Comparison of ENCODE assay signal across 24 mouse cellular contexts in genomic region chr12:91752711-91753110, GRCm38 (mm10). TPM values are rescaled to one million over a fixed set of nuclear protein-coding genes. Genes with fewer than 3 reads are reported as not detected.
DNase-seq lines count a peak whose midpoint lies in the region; ATAC-seq and TF ChIP-seq lines count a peak whose summit lies in the region.
"Had no signal": no experiment of that assay in that cellular context is flagged by ENCODE, and none has a peak within 500 bp of the region (broad histone marks: within the 10 kb centered on the region; RNA-seq: fewer than 3 reads in every experiment).

No protein-coding gene starts in this region.

- WGBS in forebrain, embryonic 11.5 days, result 94% methylated on average over 5 of the region's 5 CpGs
- 91% methylated on average over 5 of the region's 5 CpGs for WGBS in forebrain, embryonic 10.5 days
- 78% methylated on average over 5 of the region's 5 CpGs for WGBS in kidney, embryonic 14.5 days
- 83% methylated on average over 5 of the region's 5 CpGs for WGBS in stomach, postnatal 0 days
- WGBS in heart, embryonic 12.5 days, result 83% methylated on average over 5 of the region's 5 CpGs
- 94% methylated on average over 5 of the region's 5 CpGs for WGBS in hindbrain, embryonic 14.5 days

- ATAC-seq in forebrain, embryonic 11.5 days (replicated peaks; ENCODE audit: low FRiP score), result no peak
- ATAC-seq in kidney, embryonic 14.5 days (ENCODE audit: low FRiP score, low TSS enrichment), result no peak
- ATAC-seq in stomach, postnatal 0 days (ENCODE audit: low FRiP score, low TSS enrichment), result 0 out of 2 replicates have a peak, but pooled peaks have one; percentile 38
- no peak for ATAC-seq in heart, embryonic 12.5 days (ENCODE audit: insufficient number of reproducible peaks, low FRiP score)
- ATAC-seq in hindbrain, embryonic 14.5 days (ENCODE audit: low FRiP score), result no peak
- ATAC-seq: CD4-positive, CD25-positive, alpha-beta regulatory T cell, adult 4 months; forebrain, embryonic 14.5 days had no signal

- H3K4me1 ChIP-seq in forebrain, embryonic 11.5 days (replicated peaks; ENCODE audit: control insufficient read depth, insufficient read depth, low read length), result no peaks in the 10 kb centered on the region
- H3K4me1 ChIP-seq in forebrain, embryonic 10.5 days, result peaks cover 16% of the 10 kb centered on the region
- no peaks in the 10 kb centered on the region for H3K4me1 ChIP-seq in kidney, embryonic 14.5 days (ENCODE audit: control insufficient read depth, insufficient read depth, low read length)
- no peaks in the 10 kb centered on the region for H3K4me1 ChIP-seq in stomach, postnatal 0 days (replicated peaks; ENCODE audit: control insufficient read depth, insufficient read depth)
- peaks cover 18% of the 10 kb centered on the region for H3K4me1 ChIP-seq in heart, embryonic 12.5 days (replicated peaks)
- H3K4me1 ChIP-seq in hindbrain, embryonic 14.5 days (replicated peaks; ENCODE audit: control insufficient read depth, insufficient read depth, low read length), result no peaks in the 10 kb centered on the region; the same call in none of the 2 replicates

- H3K4me3 ChIP-seq in forebrain, embryonic 11.5 days (ENCODE audit: low read depth, low read length), result no peak overlapping the region
- H3K4me3 ChIP-seq in forebrain, embryonic 10.5 days, result no peak overlapping the region
- no peak overlapping the region for H3K4me3 ChIP-seq in kidney, embryonic 14.5 days (ENCODE audit: low read length)
- no peak overlapping the region for H3K4me3 ChIP-seq in stomach, postnatal 0 days (ENCODE audit: low read depth, low read length)
- no peak overlapping the region for H3K4me3 ChIP-seq in heart, embryonic 12.5 days
- no peak overlapping the region for H3K4me3 ChIP-seq in hindbrain, embryonic 14.5 days (replicated peaks; ENCODE audit: low read length)
- H3K4me3 ChIP-seq: embryonic facial prominence, embryonic 12.5 days; gastrocnemius, adult 2 months; heart, embryonic 10.5 days; heart, embryonic 15.5 days; hindbrain, embryonic 13.5 days had no signal

- H3K36me3 ChIP-seq in forebrain, embryonic 11.5 days (ENCODE audit: control insufficient read depth, insufficient read depth, low read length), result no peaks in the 10 kb centered on the region
- H3K36me3 ChIP-seq in forebrain, embryonic 10.5 days (replicated peaks), result no peaks in the 10 kb centered on the region; the same call in 1 of the 2 replicates
- H3K36me3 ChIP-seq in kidney, embryonic 14.5 days (ENCODE audit: control insufficient read depth, insufficient read depth, low read length), result no peaks in the 10 kb centered on the region
- H3K36me3 ChIP-seq in stomach, postnatal 0 days (ENCODE audit: control insufficient read depth, insufficient read depth, low read length), result no peaks in the 10 kb centered on the region
- no peaks in the 10 kb centered on the region for H3K36me3 ChIP-seq in heart, embryonic 12.5 days
- no peaks in the 10 kb centered on the region for H3K36me3 ChIP-seq in hindbrain, embryonic 14.5 days (replicated peaks; ENCODE audit: control insufficient read depth, insufficient read depth)
- H3K36me3 ChIP-seq: embryonic facial prominence, embryonic 12.5 days; heart, embryonic 10.5 days; heart, embryonic 15.5 days; hindbrain, embryonic 13.5 days had no signal

- H3K4me2 ChIP-seq in forebrain, embryonic 11.5 days (ENCODE audit: low read depth, low read length, severe bottlenecking), result no peak overlapping the region
- no peak overlapping the region for H3K4me2 ChIP-seq in kidney, embryonic 14.5 days (replicated peaks; ENCODE audit: low read depth, low read length)
- no peak overlapping the region for H3K4me2 ChIP-seq in stomach, postnatal 0 days (replicated peaks; ENCODE audit: low read depth)
- no peak overlapping the region for H3K4me2 ChIP-seq in heart, embryonic 12.5 days
- no peak overlapping the region for H3K4me2 ChIP-seq in hindbrain, embryonic 14.5 days (replicated peaks)
- H3K4me2 ChIP-seq: embryonic facial prominence, embryonic 12.5 days; heart, embryonic 15.5 days; hindbrain, embryonic 13.5 days had no signal

- TF ChIP-seq CTCF in stomach, postnatal 0 days (IDR thresholded peaks at IDR 0.05; ENCODE audit: low read depth), result no peak

- no peaks in the 10 kb centered on the region for H3K9me3 ChIP-seq in forebrain, embryonic 11.5 days (ENCODE audit: control insufficient read depth, low read length)
- no peaks in the 10 kb centered on the region for H3K9me3 ChIP-seq in forebrain, embryonic 10.5 days
- H3K9me3 ChIP-seq in kidney, embryonic 14.5 days (ENCODE audit: control insufficient read depth, low read length), result no peaks in the 10 kb centered on the region
- no peaks in the 10 kb centered on the region for H3K9me3 ChIP-seq in stomach, postnatal 0 days (ENCODE audit: control insufficient read depth, low read length)
- no peaks in the 10 kb centered on the region for H3K9me3 ChIP-seq in heart, embryonic 12.5 days (replicated peaks)
- no peaks in the 10 kb centered on the region for H3K9me3 ChIP-seq in hindbrain, embryonic 14.5 days (ENCODE audit: control insufficient read depth, low read length)
- H3K9me3 ChIP-seq: embryonic facial prominence, embryonic 12.5 days; G1E; heart, embryonic 10.5 days; heart, embryonic 15.5 days; hindbrain, embryonic 13.5 days had no signal

- no peak overlapping the region for H3K27ac ChIP-seq in forebrain, embryonic 11.5 days (ENCODE audit: low read depth, low read length)
- no peak overlapping the region for H3K27ac ChIP-seq in forebrain, embryonic 10.5 days
- no peak overlapping the region for H3K27ac ChIP-seq in kidney, embryonic 14.5 days (ENCODE audit: low read depth, low read length)
- H3K27ac ChIP-seq in stomach, postnatal 0 days (replicated peaks), result no peak overlapping the region
- H3K27ac ChIP-seq in heart, embryonic 12.5 days (ENCODE audit: poor library complexity, severe bottlenecking), result no peak overlapping the region
- H3K27ac ChIP-seq in hindbrain, embryonic 14.5 days, result no peak overlapping the region
- H3K27ac ChIP-seq: embryonic facial prominence, embryonic 12.5 days; gastrocnemius, adult 2 months; heart, embryonic 10.5 days; heart, embryonic 15.5 days; hindbrain, embryonic 13.5 days had no signal

- no peak overlapping the region for H3K9ac ChIP-seq in forebrain, embryonic 11.5 days (ENCODE audit: low read length)
- no peak overlapping the region for H3K9ac ChIP-seq in kidney, embryonic 14.5 days (ENCODE audit: low read depth, low read length)
- no peak overlapping the region for H3K9ac ChIP-seq in stomach, postnatal 0 days (ENCODE audit: low read length)
- H3K9ac ChIP-seq in heart, embryonic 12.5 days, result no peak overlapping the region
- H3K9ac ChIP-seq in hindbrain, embryonic 14.5 days, result no peak overlapping the region
- H3K9ac ChIP-seq: embryonic facial prominence, embryonic 12.5 days; heart, embryonic 15.5 days; hindbrain, embryonic 13.5 days had no signal

- TF ChIP-seq EP300 in stomach, postnatal 0 days (optimal IDR thresholded peaks at IDR 0.05), result no peak

- peak; percentile 20 for DNase-seq in forebrain, embryonic 11.5 days (ENCODE audit: low spot score)
- no peak for DNase-seq in forebrain, embryonic 10.5 days (ENCODE audit: extremely low spot score, low spot score)
- peak; percentile 60 to 88 for DNase-seq in kidney, adult 8-10 months
- DNase-seq in kidney, postnatal 10 days, result peak; percentile 26
- no peak for DNase-seq in stomach, postnatal 0 days (ENCODE audit: low spot score)
- no peak for DNase-seq in hindbrain, embryonic 14.5 days (ENCODE audit: low spot score)
- DNase-seq: adrenal gland, postnatal 10 days; B cell, adult 2 months; cerebellum, adult 11-12 months; cerebellum, adult 9-10 months; cerebellum, postnatal 25 days; gastrocnemius, adult 2 months; gastrocnemius, postnatal 25 days; heart, adult 18-20 months; heart, postnatal 14 days had no signal

- no peaks in the 10 kb centered on the region for H3K27me3 ChIP-seq in forebrain, embryonic 11.5 days (ENCODE audit: control insufficient read depth, insufficient read depth, low read length)
- H3K27me3 ChIP-seq in forebrain, embryonic 10.5 days (ENCODE audit: poor library complexity, severe bottlenecking), result no peaks in the 10 kb centered on the region
- no peaks in the 10 kb centered on the region for H3K27me3 ChIP-seq in kidney, embryonic 14.5 days (ENCODE audit: control insufficient read depth, insufficient read depth, low read length)
- H3K27me3 ChIP-seq in stomach, postnatal 0 days (ENCODE audit: control insufficient read depth, insufficient read depth, low read length), result no peaks in the 10 kb centered on the region
- no peaks in the 10 kb centered on the region for H3K27me3 ChIP-seq in heart, embryonic 12.5 days (replicated peaks)
- H3K27me3 ChIP-seq in hindbrain, embryonic 14.5 days (ENCODE audit: control insufficient read depth, insufficient read depth, low read length), result no peaks in the 10 kb centered on the region
- H3K27me3 ChIP-seq: embryonic facial prominence, embryonic 12.5 days; heart, embryonic 15.5 days; hindbrain, embryonic 13.5 days had no signal

RNA-seq across cellular contexts. Expression of gene Ston2, which starts 35.5 kb away (rescaled TPM):
- 13.7 and 16.5 TPM in 2 replicates for polyA plus RNA-seq in forebrain, embryonic 11.5 days (2014; fragmentation: Nextera tagmentation; extraction: Ambion mirVana)
- 11.4 and 11.5 TPM in 2 replicates for polyA plus RNA-seq in forebrain, embryonic 10.5 days (2016; fragmentation: Nextera tagmentation; extraction: Ambion mirVana)
- polyA plus RNA-seq in kidney, embryonic 14.5 days (2014; fragmentation: Nextera tagmentation; extraction: Ambion mirVana), result 7.8 and 13.4 TPM in 2 replicates
- polyA plus RNA-seq in stomach, postnatal 0 days (2015; fragmentation: Nextera tagmentation; extraction: Ambion mirVana), result 5.4 and 5.5 TPM in 2 replicates
- polyA plus RNA-seq in heart, embryonic 12.5 days (2016; fragmentation: Nextera tagmentation; extraction: Ambion mirVana), result 4.9 and 7.1 TPM in 2 replicates
- 9.0 and 9.5 TPM in 2 replicates for polyA plus RNA-seq in hindbrain, embryonic 14.5 days (2014; fragmentation: Nextera tagmentation; extraction: Ambion mirVana)

Comparison
In these comparisons a context has a peak if more than half of its experiments do, and no peak if none do; other contexts are left out.
1. DNase-seq: peak in forebrain, embryonic 11.5 days (single experiment), kidney, adult 8-10 months (2 of 2) and kidney, postnatal 10 days (single experiment); none in forebrain, embryonic 10.5 days (single experiment), stomach, postnatal 0 days (single experiment) and hindbrain, embryonic 14.5 days (single experiment).